8 mouse cellular contexts compared by ENCODE assay signal in genomic region chr7:133121080-133121607, GRCm38 (mm10). TPM values are rescaled to one million over a fixed set of nuclear protein-coding genes. Genes with fewer than 3 reads are reported as not detected.
A peak's percentile ranks its signal among the peaks of the same experiment; 100 is the strongest.
DNase-seq lines count a peak whose midpoint lies in the region; ATAC-seq lines count a peak whose summit lies in the region.

No protein-coding gene starts in this region.

- no peak for ATAC-seq in neural tube, embryonic 11.5 days (ENCODE audit: insufficient read depth, low FRiP score, low TSS enrichment)
- no peak for ATAC-seq in limb, embryonic 12.5 days (ENCODE audit: insufficient number of reproducible peaks, insufficient read depth, low FRiP score, low TSS enrichment, low read depth)
- ATAC-seq in stomach, embryonic 14.5 days (ENCODE audit: insufficient number of reproducible peaks, insufficient read depth, low FRiP score, low read depth), result no peak

- H3K36me3 ChIP-seq in neural tube, embryonic 11.5 days (ENCODE audit: control insufficient read depth, insufficient read depth, low read length), result no peaks in the 10 kb centered on the region
- H3K36me3 ChIP-seq in limb, embryonic 12.5 days, result no peaks in the 10 kb centered on the region
- H3K36me3 ChIP-seq in stomach, embryonic 14.5 days (ENCODE audit: control insufficient read depth, insufficient read depth, low read length), result no peaks in the 10 kb centered on the region

- H3K4me2 ChIP-seq in neural tube, embryonic 11.5 days (ENCODE audit: low read depth), result peak overlapping the region; percentile 98
- H3K4me2 ChIP-seq in limb, embryonic 12.5 days, result peak overlapping the region; percentile 89
- peak overlapping the region; percentile 55 for H3K4me2 ChIP-seq in stomach, embryonic 14.5 days (replicated peaks; ENCODE audit: low read depth, low read length)

- no peaks in the 10 kb centered on the region for H3K9me3 ChIP-seq in neural tube, embryonic 11.5 days (ENCODE audit: control insufficient read depth, low read length)
- no peaks in the 10 kb centered on the region for H3K9me3 ChIP-seq in limb, embryonic 12.5 days
- H3K9me3 ChIP-seq in stomach, embryonic 14.5 days (ENCODE audit: control insufficient read depth, low read depth, low read length), result no peaks in the 10 kb centered on the region

- peak overlapping the region; percentile 95 for H3K4me3 ChIP-seq in neural tube, embryonic 11.5 days (ENCODE audit: low read depth, low read length)
- H3K4me3 ChIP-seq in limb, embryonic 12.5 days (replicated peaks), result peak overlapping the region; percentile 96
- peak overlapping the region; percentile 91 for H3K4me3 ChIP-seq in stomach, embryonic 14.5 days (ENCODE audit: low read depth, low read length)

- H3K9ac ChIP-seq in neural tube, embryonic 11.5 days (ENCODE audit: low read length), result peak overlapping the region; percentile 99
- peak overlapping the region; percentile 98 for H3K9ac ChIP-seq in limb, embryonic 12.5 days (replicated peaks)
- H3K9ac ChIP-seq in stomach, embryonic 14.5 days (replicated peaks; ENCODE audit: low read depth, low read length), result peak overlapping the region; percentile 86

- H3K27me3 ChIP-seq in neural tube, embryonic 11.5 days (ENCODE audit: control insufficient read depth, insufficient read depth, low read length), result no peaks in the 10 kb centered on the region
- H3K27me3 ChIP-seq in limb, embryonic 12.5 days, result peaks cover 13% of the 10 kb centered on the region; the same call in 1 of the 2 replicates
- H3K27me3 ChIP-seq in stomach, embryonic 14.5 days (ENCODE audit: control insufficient read depth, insufficient read depth, low read length), result no peaks in the 10 kb centered on the region

- H3K27ac ChIP-seq in neural tube, embryonic 11.5 days (ENCODE audit: low read depth, low read length), result peak overlapping the region; percentile 99
- H3K27ac ChIP-seq in limb, embryonic 12.5 days, result peak overlapping the region; percentile 99
- H3K27ac ChIP-seq in stomach, embryonic 14.5 days (ENCODE audit: low read length), result peak overlapping the region; percentile 99

- DNase-seq in cerebellum, adult 9-10 months, result peak; percentile 36
- DNase-seq in cerebellum, postnatal 25 days, result no peak
- DNase-seq in neural tube, embryonic 11.5 days (ENCODE audit: low spot score), result no peak
- DNase-seq in neural tube, embryonic 10.5 days (ENCODE audit: extremely low spot score, low spot score), result no peak
- DNase-seq in frontal cortex, adult 2 months (ENCODE audit: extremely low spot score in 1 of 2, low spot score in 1 of 2), result no peak
- DNase-seq in yolk sac, embryonic 10.5 days (ENCODE audit: low spot score), result no peak

- under 1% methylated on average over 14 of the region's 14 CpGs for WGBS in neural tube, embryonic 11.5 days
- WGBS in limb, embryonic 12.5 days, result 1% methylated on average over 14 of the region's 14 CpGs
- 3% methylated on average over 14 of the region's 14 CpGs for WGBS in stomach, embryonic 14.5 days

- H3K4me1 ChIP-seq in neural tube, embryonic 11.5 days (ENCODE audit: control insufficient read depth, insufficient read depth, low read length), result peaks cover 35% of the 10 kb centered on the region
- peaks cover 50% of the 10 kb centered on the region for H3K4me1 ChIP-seq in limb, embryonic 12.5 days (replicated peaks)
- H3K4me1 ChIP-seq in stomach, embryonic 14.5 days (ENCODE audit: control insufficient read depth, insufficient read depth, low read length), result peaks cover 34% of the 10 kb centered on the region

RNA-seq across cellular contexts. Expression of gene Fgfr2, which starts 2.0 kb away (rescaled TPM):
- polyA plus RNA-seq in neural tube, embryonic 11.5 days (2014; fragmentation: Nextera tagmentation; extraction: Ambion mirVana), result 81.5 and 86.9 TPM in 2 replicates
- polyA plus RNA-seq in limb, embryonic 12.5 days (2016; fragmentation: Nextera tagmentation; extraction: Ambion mirVana), result 112 and 123 TPM in 2 replicates
- polyA plus RNA-seq in stomach, embryonic 14.5 days (2014; fragmentation: Nextera tagmentation; extraction: Ambion mirVana), result 165 and 169 TPM in 2 replicates
- 63.2 and 69.6 TPM in 2 replicates for polyA plus RNA-seq in frontal cortex, adult 2 months (2012; rRNA removed)

RNA-seq across cellular contexts. Expression of gene Ctbp2, which starts 3.0 kb away (rescaled TPM):
- polyA plus RNA-seq in neural tube, embryonic 11.5 days (2014; fragmentation: Nextera tagmentation; extraction: Ambion mirVana), result 153 and 167 TPM in 2 replicates
- polyA plus RNA-seq in limb, embryonic 12.5 days (2016; fragmentation: Nextera tagmentation; extraction: Ambion mirVana), result 105 and 110 TPM in 2 replicates
- polyA plus RNA-seq in stomach, embryonic 14.5 days (2014; fragmentation: Nextera tagmentation; extraction: Ambion mirVana), result 117 and 120 TPM in 2 replicates
- polyA plus RNA-seq in frontal cortex, adult 2 months (2012; rRNA removed), result 59.6 and 59.8 TPM in 2 replicates
